Mouse (Mus musculus): ENCODE results near the gene Kpna6. TPM values are rescaled to one million over a fixed set of nuclear protein-coding genes. Genes with fewer than 3 reads are reported as not detected.

Kpna6 gene
- polyA plus RNA-seq, 1 experiment from 2014 or later: 15.3 TPM

- H3K4me2 ChIP-seq (replicated peaks): no peak overlapping the region
- no peaks in the 10 kb centered on the region for H3K27me3 ChIP-seq
- no peaks in the 10 kb centered on the region for H3K9me3 ChIP-seq (replicated peaks)
- H3K27ac ChIP-seq (replicated peaks): no peak overlapping the region
- H3K4me3 ChIP-seq (replicated peaks): no peak overlapping the region
- peaks cover 24% of the 10 kb centered on the region for H3K4me1 ChIP-seq
- peaks cover 22% of the 10 kb centered on the region; the same call in 1 of the 2 replicates for H3K36me3 ChIP-seq
- ATAC-seq (ENCODE audit: insufficient number of reproducible peaks, low FRiP score, low TSS enrichment, low read depth): no peak
- H3K9ac ChIP-seq: no peak overlapping the region
- WGBS: 88% methylated on average over 3 of the region's 3 CpGs
These were observed 55.9 kb downstream of the Kpna6 start for GRCm38 (mm10) chr4:129616631-129617030.

- 83% methylated on average over 9 of the region's 9 CpGs for WGBS
- Histone ChIP-seq H3K9ac (no peak overlapping the region), H3K4me3 (replicated peaks) (no peak overlapping the region), H3K27me3 (no peaks in the 10 kb centered on the region), H3K4me2 (replicated peaks) (no peak overlapping the region), H3K9me3 (replicated peaks) (no peaks in the 10 kb centered on the region), H3K4me1 (peaks cover 20% of the 10 kb centered on the region), H3K36me3 (peaks cover 22% of the 10 kb centered on the region; the same call in 1 of the 2 replicates), H3K27ac (replicated peaks) (no peak overlapping the region)
- ATAC-seq (ENCODE audit: insufficient number of reproducible peaks, low FRiP score, low TSS enrichment, low read depth): no peak
These were observed 56.7 kb downstream of the Kpna6 start for GRCm38 (mm10) chr4:129615801-129616290.

- Histone ChIP-seq H3K4me2 (replicated peaks) (no peak within 1 kb of the TSS), H3K27ac (replicated peaks) (no peak within 1 kb of the TSS), H3K27me3 (no peaks in the 10 kb centered on the region), H3K9ac (no peak within 1 kb of the TSS), H3K36me3 (peaks cover 21% of the 10 kb centered on the region; the same call in 1 of the 2 replicates), H3K4me1 (peaks cover 17% of the 10 kb centered on the region), H3K4me3 (replicated peaks) (no peak within 1 kb of the TSS), H3K9me3 (replicated peaks) (no peaks in the 10 kb centered on the region)
- no peak for ATAC-seq (ENCODE audit: insufficient number of reproducible peaks, low FRiP score, low TSS enrichment, low read depth)
- WGBS: 89% methylated on average over 6 of the region's 6 CpGs
These were observed 58.5 kb downstream of the Kpna6 start, which contains the start of gene Dcdc2b for GRCm38 (mm10) chr4:129614093-129614492. Gene Dcdc2b, minus strand, starts transcription at chr4:129614257.

GRCm38 (mm10) chr4:129610472-129610871 lies 62.1 kb downstream of the Kpna6 start:
- ATAC-seq (ENCODE audit: insufficient number of reproducible peaks, low FRiP score, low TSS enrichment, low read depth): no peak
- Histone ChIP-seq H3K27ac (replicated peaks) (no peak overlapping the region), H3K4me3 (replicated peaks) (no peak overlapping the region), H3K4me2 (replicated peaks) (no peak overlapping the region), H3K9ac (no peak overlapping the region), H3K36me3 (peaks cover 33% of the 10 kb centered on the region), H3K9me3 (replicated peaks) (no peaks in the 10 kb centered on the region), H3K27me3 (no peaks in the 10 kb centered on the region), H3K4me1 (0 out of 2 replicates have a peak, but pooled peaks cover 10% of the 10 kb centered on the region)
- WGBS: 51% methylated on average over 4 of the region's 4 CpGs

GRCm38 (mm10) chr4:129610026-129610425 lies 62.5 kb downstream of the Kpna6 start:
- WGBS: 69% methylated on average over 4 of the region's 4 CpGs
- H3K4me2 ChIP-seq (replicated peaks): no peak overlapping the region
- no peak overlapping the region for H3K9ac ChIP-seq
- no peak overlapping the region for H3K4me3 ChIP-seq (replicated peaks)
- ATAC-seq (ENCODE audit: insufficient number of reproducible peaks, low FRiP score, low TSS enrichment, low read depth): no peak
- 0 out of 2 replicates have a peak, but pooled peaks cover 10% of the 10 kb centered on the region for H3K4me1 ChIP-seq
- H3K9me3 ChIP-seq (replicated peaks): no peaks in the 10 kb centered on the region
- no peak overlapping the region for H3K27ac ChIP-seq (replicated peaks)
- no peaks in the 10 kb centered on the region for H3K27me3 ChIP-seq
- H3K36me3 ChIP-seq: peaks cover 36% of the 10 kb centered on the region

GRCm38 (mm10) chr4:129609139-129609631 lies 63.4 kb downstream of the Kpna6 start:
- Histone ChIP-seq H3K27me3 (no peaks in the 10 kb centered on the region), H3K27ac (replicated peaks) (no peak overlapping the region), H3K36me3 (peaks cover 45% of the 10 kb centered on the region), H3K9ac (no peak overlapping the region), H3K4me3 (replicated peaks) (no peak overlapping the region), H3K4me1 (0 out of 2 replicates have a peak, but pooled peaks cover 7% of the 10 kb centered on the region), H3K9me3 (replicated peaks) (no peaks in the 10 kb centered on the region), H3K4me2 (replicated peaks) (no peak overlapping the region)
- no peak for ATAC-seq (ENCODE audit: insufficient number of reproducible peaks, low FRiP score, low TSS enrichment, low read depth)
- 81% methylated on average over 12 of the region's 12 CpGs for WGBS

- Histone ChIP-seq H3K36me3 (peaks cover 51% of the 10 kb centered on the region), H3K4me3 (replicated peaks) (no peak overlapping the region), H3K9ac (peak overlapping the region; percentile 10; the same call in 1 of the 2 replicates), H3K27ac (replicated peaks) (0 out of 2 replicates have a peak overlapping the region, but pooled peaks have one; percentile 25), H3K4me1 (0 out of 2 replicates have a peak, but pooled peaks cover 4% of the 10 kb centered on the region), H3K4me2 (replicated peaks) (no peak overlapping the region), H3K9me3 (replicated peaks) (no peaks in the 10 kb centered on the region), H3K27me3 (no peaks in the 10 kb centered on the region)
- 30% methylated on average over 7 of the region's 7 CpGs for WGBS
- ATAC-seq (ENCODE audit: insufficient number of reproducible peaks, low FRiP score, low TSS enrichment, low read depth): peak; percentile 77
These were observed 64.0 kb downstream of the Kpna6 start for GRCm38 (mm10) chr4:129608426-129609025.

GRCm38 (mm10) chr4:129600233-129601158 lies 72.1 kb downstream of the Kpna6 start, which contains the start of the genes Eif3i and Tmem234:
Gene Eif3i, minus strand, starts transcription at chr4:129600648.
Gene Tmem234, plus strand, starts transcription at chr4:129600668.
- H3K9me3 ChIP-seq (replicated peaks): no peaks in the 10 kb centered on the region
- H3K9ac ChIP-seq: peak within 1 kb of the TSS; percentile 94
- peak within 1 kb of the TSS; percentile 77 for H3K4me2 ChIP-seq (replicated peaks)
- ATAC-seq (ENCODE audit: insufficient number of reproducible peaks, low FRiP score, low TSS enrichment, low read depth): peak; percentile 86
- peaks cover 34% of the 10 kb centered on the region for H3K4me1 ChIP-seq
- no peaks in the 10 kb centered on the region for H3K27me3 ChIP-seq
- whole genome bisulfite sequencing: under 1% methylated on average over 69 of the region's 74 CpGs
- H3K4me3 ChIP-seq (replicated peaks): peak within 1 kb of the TSS; percentile 99
- peak within 1 kb of the TSS; percentile 73 for H3K27ac ChIP-seq (replicated peaks)
- H3K36me3 ChIP-seq: peaks cover 64% of the 10 kb centered on the region

Small RNAs within 50 kb of the gene (microRNA-seq; reads per million reads assigned to microRNA genes)
- 0.52 reads per million for gene Mir7016 (ENCODE audit: borderline number of aligned reads)

Other genes with a start within 250 kb of the Kpna6 start
- 1.2 and 1.3 TPM in 2 replicates for gene Zbtb8b, start 231.9 kb downstream of the Kpna6 start, polyA plus RNA-seq (2015; fragmentation: Nextera tagmentation; extraction: Ambion mirVana)
- 31.2 and 32.4 TPM in 2 replicates for gene Bsdc1, start 211.2 kb downstream of the Kpna6 start, polyA plus RNA-seq (2015; fragmentation: Nextera tagmentation; extraction: Ambion mirVana)
- not detected in 2 replicates for gene Tssk3, start 181.7 kb downstream of the Kpna6 start, polyA plus RNA-seq (2015; fragmentation: Nextera tagmentation; extraction: Ambion mirVana)
- not detected in 2 replicates for gene Fam229a, start 181.6 kb downstream of the Kpna6 start, polyA plus RNA-seq (2015; fragmentation: Nextera tagmentation; extraction: Ambion mirVana)
- 610 and 641 TPM in 2 replicates for gene Marcksl1, start 159.2 kb downstream of the Kpna6 start, polyA plus RNA-seq (2015; fragmentation: Nextera tagmentation; extraction: Ambion mirVana)
- 200 and 207 TPM in 2 replicates for gene Hdac1, start 130.1 kb downstream of the Kpna6 start, polyA plus RNA-seq (2015; fragmentation: Nextera tagmentation; extraction: Ambion mirVana)
- 5.5 and 6.8 TPM in 2 replicates for gene Lck, start 99.1 kb downstream of the Kpna6 start, polyA plus RNA-seq (2015; fragmentation: Nextera tagmentation; extraction: Ambion mirVana)
- 6.7 and 7.5 TPM in 2 replicates for gene Fam167b, start 94.2 kb downstream of the Kpna6 start, polyA plus RNA-seq (2015; fragmentation: Nextera tagmentation; extraction: Ambion mirVana)
- 270 and 284 TPM in 2 replicates for gene Eif3i, start 72.1 kb downstream of the Kpna6 start, polyA plus RNA-seq (2015; fragmentation: Nextera tagmentation; extraction: Ambion mirVana)
- gene Tmem234, start 72.1 kb downstream of the Kpna6 start, polyA plus RNA-seq (2015; fragmentation: Nextera tagmentation; extraction: Ambion mirVana): 197 and 210 TPM in 2 replicates
- gene Dcdc2b, start 58.5 kb downstream of the Kpna6 start, polyA plus RNA-seq (2015; fragmentation: Nextera tagmentation; extraction: Ambion mirVana): 3.4 and 3.7 TPM in 2 replicates
- 31.8 and 34.1 TPM in 2 replicates for gene Iqcc, start 53.7 kb downstream of the Kpna6 start, polyA plus RNA-seq (2015; fragmentation: Nextera tagmentation; extraction: Ambion mirVana)
- gene Ccdc28b, start 48.8 kb downstream of the Kpna6 start, polyA plus RNA-seq (2015; fragmentation: Nextera tagmentation; extraction: Ambion mirVana): 63.3 and 66.7 TPM in 2 replicates
- 88.0 and 91.4 TPM in 2 replicates for gene Txlna, start 31.7 kb downstream of the Kpna6 start, polyA plus RNA-seq (2015; fragmentation: Nextera tagmentation; extraction: Ambion mirVana)
- 13.5 and 15.0 TPM in 2 replicates for gene Tmem39b, start 24.1 kb upstream of the Kpna6 start, polyA plus RNA-seq (2015; fragmentation: Nextera tagmentation; extraction: Ambion mirVana)
- 98.8 and 99.1 TPM in 2 replicates for gene Khdrbs1, start 69.5 kb upstream of the Kpna6 start, polyA plus RNA-seq (2015; fragmentation: Nextera tagmentation; extraction: Ambion mirVana)
- gene Ptp4a2, start 138.5 kb upstream of the Kpna6 start, polyA plus RNA-seq (2015; fragmentation: Nextera tagmentation; extraction: Ambion mirVana): 316 and 324 TPM in 2 replicates